In the genomic region with DNA sequence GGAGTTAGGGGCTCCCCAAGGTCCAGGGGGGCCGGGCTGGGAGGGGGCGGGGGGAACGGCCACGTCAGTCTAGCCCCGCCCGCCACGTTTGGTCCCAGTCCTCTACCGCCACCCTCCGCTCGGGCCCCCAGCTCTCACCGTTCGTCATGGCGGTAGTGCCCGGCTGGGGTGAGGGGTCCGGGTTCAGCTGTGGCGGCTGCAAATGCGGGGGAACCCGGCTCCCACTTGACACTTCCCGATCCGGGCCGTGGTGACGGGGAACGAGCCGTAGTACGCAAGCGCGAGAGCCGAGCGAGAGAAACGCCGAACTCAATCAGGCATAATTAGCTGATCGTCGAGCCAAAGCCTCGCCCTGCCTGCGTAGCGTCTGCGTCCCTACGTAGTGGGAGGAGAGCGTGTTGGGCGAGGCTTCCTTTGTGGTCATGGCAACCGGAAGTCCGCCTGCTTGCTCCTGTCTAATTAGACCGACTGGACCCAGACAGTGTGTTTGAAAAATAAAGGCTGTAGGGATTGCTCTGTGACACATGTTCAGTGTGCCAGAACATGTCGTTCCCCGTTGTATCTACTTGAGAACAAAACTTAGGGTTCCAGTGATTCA, we compare ENCODE assay signal across 8 mouse cellular contexts. TPM values are rescaled to one million over a fixed set of nuclear protein-coding genes. Genes with fewer than 3 reads are reported as not detected.
A peak's percentile ranks its signal among the peaks of the same experiment; 100 is the strongest.
DNase-seq lines count a peak whose midpoint lies in the region; ATAC-seq lines count a peak whose summit lies in the region.

Gene Tmem167b (minus strand): TSS at position 334 of the 598 bp plus-strand sequence.

- WGBS in heart, embryonic 10.5 days = under 1% methylated on average over 45 of the region's 45 CpGs
- under 1% methylated on average over 45 of the region's 45 CpGs for WGBS in kidney, embryonic 15.5 days

- DNase-seq in B cell, adult 2 months = peak; percentile 95 to 96
- peak; percentile 100 for DNase-seq in brain, adult 2 months (ENCODE audit: low read depth, low spot score)
- DNase-seq in heart, embryonic 10.5 days (ENCODE audit: low spot score) = peak; percentile 98
- peak; percentile 96 for DNase-seq in liver
- peak; percentile 95 to 97 for DNase-seq in spleen, postnatal 4 days (ENCODE audit: low spot score in 2 of 2)

- H3K27ac ChIP-seq in heart, embryonic 10.5 days = peak within 1 kb of the TSS; percentile 91
- H3K27ac ChIP-seq in kidney, embryonic 15.5 days = peak within 1 kb of the TSS; percentile 91

- peak within 1 kb of the TSS; percentile 69 for H3K9ac ChIP-seq in kidney, embryonic 15.5 days

- H3K4me3 ChIP-seq in heart, embryonic 10.5 days = peak within 1 kb of the TSS; percentile 78
- H3K4me3 ChIP-seq in kidney, embryonic 15.5 days (replicated peaks) = peak within 1 kb of the TSS; percentile 75

- H3K27me3 ChIP-seq in heart, embryonic 10.5 days (ENCODE audit: insufficient read depth, poor library complexity, severe bottlenecking) = no peaks in the 10 kb centered on the region
- H3K27me3 ChIP-seq in kidney, embryonic 15.5 days = no peaks in the 10 kb centered on the region

- H3K4me1 ChIP-seq in heart, embryonic 10.5 days = peaks cover 15% of the 10 kb centered on the region; the same call in 1 of the 2 replicates
- H3K4me1 ChIP-seq in kidney, embryonic 15.5 days = peaks cover 19% of the 10 kb centered on the region

- no peaks in the 10 kb centered on the region for H3K9me3 ChIP-seq in heart, embryonic 10.5 days
- no peaks in the 10 kb centered on the region for H3K9me3 ChIP-seq in kidney, embryonic 15.5 days (replicated peaks)

- peak within 1 kb of the TSS; percentile 88 for H3K4me2 ChIP-seq in kidney, embryonic 15.5 days

- H3K36me3 ChIP-seq in heart, embryonic 10.5 days = peaks cover 28% of the 10 kb centered on the region
- H3K36me3 ChIP-seq in kidney, embryonic 15.5 days = peaks cover 30% of the 10 kb centered on the region

- peak; percentile 90 for ATAC-seq in erythroblast, adult 5-6 weeks (replicated peaks; ENCODE audit: low FRiP score, poor library complexity, severe bottlenecking)
- ATAC-seq in kidney, embryonic 15.5 days (replicated peaks; ENCODE audit: low FRiP score) = peak; percentile 97
- ATAC-seq in monocyte, adult 5-6 weeks (replicated peaks; ENCODE audit: insufficient number of reproducible peaks, low FRiP score, low TSS enrichment, poor library complexity, severe bottlenecking) = peak; percentile 97

RNA-seq across cellular contexts. Expression of gene Tmem167b, which starts in this region (rescaled TPM):
- total RNA-seq in erythroblast, adult 5-6 weeks (2015; ENCODE audit: low replicate concordance) = 3.8 and 4.8 TPM in 2 replicates
- 18.3 and 21.7 TPM in 2 replicates for total RNA-seq in erythroblast, adult 5-6 weeks (2017; ENCODE audit: low replicate concordance)
- polyA plus RNA-seq in heart, embryonic 10.5 days (2016; fragmentation: Nextera tagmentation; extraction: Ambion mirVana) = 26.4 and 33.5 TPM in 2 replicates
- 34.0 and 35.6 TPM in 2 replicates for polyA plus RNA-seq in kidney, embryonic 15.5 days (2015; fragmentation: Nextera tagmentation; extraction: Ambion mirVana)
- total RNA-seq in monocyte, adult 5-6 weeks (2017) = 67.3 to 88.2 TPM (median 82.3 TPM) in 3 replicates

Comparison
In these comparisons a context has a peak if more than half of its experiments do, and no peak if none do; other contexts are left out.
1. Peak in every context shown above with its lines: DNase-seq, ATAC-seq, H3K4me3 ChIP-seq and H3K27ac ChIP-seq.